Mouse (Mus musculus): ENCODE results near the gene Ablim2. TPM values are rescaled to one million over a fixed set of nuclear protein-coding genes. Genes with fewer than 3 reads are reported as not detected.

Gene Ablim2
- polyA plus RNA-seq, 1 experiment from 2014 or later = 0.45 TPM

- WGBS (ENCODE audit: insufficient replicate concordance) = 75% methylated on average over 4 of the region's 4 CpGs
- no peak for ATAC-seq
- TF ChIP-seq EP300 (IDR thresholded peaks at IDR 0.05; ENCODE audit: low read depth) (no peak), CTCF (IDR thresholded peaks at IDR 0.05; ENCODE audit: low read depth) (no peak)
- no peaks in the 10 kb centered on the region for H3K27me3 ChIP-seq (ENCODE audit: insufficient read depth, low read length)
- H3K9me3 ChIP-seq (ENCODE audit: low read length) = no peaks in the 10 kb centered on the region
- no peak for DNase-seq
- H3K4me2 ChIP-seq (ENCODE audit: low read depth, low read length) = no peak overlapping the region
- H3K4me1 ChIP-seq (ENCODE audit: insufficient read depth) = no peaks in the 10 kb centered on the region
- H3K36me3 ChIP-seq (replicated peaks; ENCODE audit: insufficient read depth, low read length) = no peaks in the 10 kb centered on the region
- no peak overlapping the region for H3K27ac ChIP-seq (ENCODE audit: low read depth)
- H3K4me3 ChIP-seq (ENCODE audit: low read depth, low read length) = no peak overlapping the region
- H3K9ac ChIP-seq (replicated peaks) = no peak overlapping the region
Observed at GRCm38 (mm10) chr5:35907090-35907489, 149.4 kb downstream of the Ablim2 start.

- H3K36me3 ChIP-seq (replicated peaks; ENCODE audit: insufficient read depth, low read length) = no peaks in the 10 kb centered on the region
- H3K4me2 ChIP-seq (ENCODE audit: low read depth, low read length) = no peak overlapping the region
- no peak overlapping the region for H3K9ac ChIP-seq (replicated peaks)
- 59% methylated on average over 15 of the region's 15 CpGs for WGBS (ENCODE audit: insufficient replicate concordance)
- no peak overlapping the region for H3K4me3 ChIP-seq (ENCODE audit: low read depth, low read length)
- H3K27ac ChIP-seq (ENCODE audit: low read depth) = no peak overlapping the region
- TF ChIP-seq CTCF (IDR thresholded peaks at IDR 0.05; ENCODE audit: low read depth) (no peak), EP300 (IDR thresholded peaks at IDR 0.05; ENCODE audit: low read depth) (no peak)
- H3K27me3 ChIP-seq (ENCODE audit: insufficient read depth, low read length) = no peaks in the 10 kb centered on the region
- no peaks in the 10 kb centered on the region for H3K9me3 ChIP-seq (ENCODE audit: low read length)
- H3K4me1 ChIP-seq (ENCODE audit: insufficient read depth) = no peaks in the 10 kb centered on the region
- ATAC-seq = no peak
- DNase-seq = no peak
Observed at GRCm38 (mm10) chr5:35907633-35908426, 150.2 kb downstream of the Ablim2 start.

- Histone ChIP-seq H3K9ac (replicated peaks) (no peak overlapping the region), H3K4me1 (ENCODE audit: insufficient read depth) (no peaks in the 10 kb centered on the region), H3K27ac (ENCODE audit: low read depth) (no peak overlapping the region), H3K4me3 (ENCODE audit: low read depth, low read length) (no peak overlapping the region), H3K36me3 (replicated peaks; ENCODE audit: insufficient read depth, low read length) (no peaks in the 10 kb centered on the region), H3K9me3 (ENCODE audit: low read length) (no peaks in the 10 kb centered on the region), H3K4me2 (ENCODE audit: low read depth, low read length) (no peak overlapping the region), H3K27me3 (ENCODE audit: insufficient read depth, low read length) (no peaks in the 10 kb centered on the region)
- DNase-seq (no peak), ATAC-seq (no peak)
- WGBS (ENCODE audit: insufficient replicate concordance) = 60% methylated on average over 13 of the region's 13 CpGs
- TF ChIP-seq EP300 (IDR thresholded peaks at IDR 0.05; ENCODE audit: low read depth) = no peak
- TF ChIP-seq CTCF (IDR thresholded peaks at IDR 0.05; ENCODE audit: low read depth) = no peak
Observed at GRCm38 (mm10) chr5:35908626-35909443, 151.2 kb downstream of the Ablim2 start.

- ATAC-seq (no peak), DNase-seq (no peak)
- no peak overlapping the region for H3K4me2 ChIP-seq (ENCODE audit: low read depth, low read length)
- H3K36me3 ChIP-seq (replicated peaks; ENCODE audit: insufficient read depth, low read length) = no peaks in the 10 kb centered on the region
- H3K27ac ChIP-seq (ENCODE audit: low read depth) = no peak overlapping the region
- no peak for TF ChIP-seq EP300 (IDR thresholded peaks at IDR 0.05; ENCODE audit: low read depth)
- no peak for TF ChIP-seq CTCF (IDR thresholded peaks at IDR 0.05; ENCODE audit: low read depth)
- no peak overlapping the region for H3K4me3 ChIP-seq (ENCODE audit: low read depth, low read length)
- H3K9me3 ChIP-seq (ENCODE audit: low read length) = no peaks in the 10 kb centered on the region
- 77% methylated on average over 12 of the region's 12 CpGs for WGBS (ENCODE audit: insufficient replicate concordance)
- no peak overlapping the region for H3K9ac ChIP-seq (replicated peaks)
- H3K27me3 ChIP-seq (ENCODE audit: insufficient read depth, low read length) = no peaks in the 10 kb centered on the region
- no peaks in the 10 kb centered on the region for H3K4me1 ChIP-seq (ENCODE audit: insufficient read depth)
Observed at GRCm38 (mm10) chr5:35915629-35916300, 158.1 kb downstream of the Ablim2 start.

GRCm38 (mm10) chr5:35916666-35917065, 159.0 kb downstream of the Ablim2 start:
- Histone ChIP-seq H3K4me3 (ENCODE audit: low read depth, low read length) (no peak overlapping the region), H3K9ac (replicated peaks) (no peak overlapping the region), H3K9me3 (ENCODE audit: low read length) (no peaks in the 10 kb centered on the region), H3K36me3 (replicated peaks; ENCODE audit: insufficient read depth, low read length) (no peaks in the 10 kb centered on the region), H3K27ac (ENCODE audit: low read depth) (no peak overlapping the region), H3K27me3 (ENCODE audit: insufficient read depth, low read length) (no peaks in the 10 kb centered on the region), H3K4me1 (ENCODE audit: insufficient read depth) (no peaks in the 10 kb centered on the region), H3K4me2 (ENCODE audit: low read depth, low read length) (no peak overlapping the region)
- DNase-seq = no peak
- no peak for TF ChIP-seq EP300 (IDR thresholded peaks at IDR 0.05; ENCODE audit: low read depth)
- ATAC-seq = no peak
- 76% methylated on average over 5 of the region's 5 CpGs for WGBS (ENCODE audit: insufficient replicate concordance)

GRCm38 (mm10) chr5:35918387-35918786, 160.7 kb downstream of the Ablim2 start:
- no peak overlapping the region for H3K9ac ChIP-seq (replicated peaks)
- H3K27me3 ChIP-seq (ENCODE audit: insufficient read depth, low read length) = no peaks in the 10 kb centered on the region
- no peak for TF ChIP-seq CTCF (IDR thresholded peaks at IDR 0.05; ENCODE audit: low read depth)
- no peak for TF ChIP-seq EP300 (IDR thresholded peaks at IDR 0.05; ENCODE audit: low read depth)
- no peak for DNase-seq
- no peaks in the 10 kb centered on the region for H3K9me3 ChIP-seq (ENCODE audit: low read length)
- H3K36me3 ChIP-seq (replicated peaks; ENCODE audit: insufficient read depth, low read length) = no peaks in the 10 kb centered on the region
- H3K4me2 ChIP-seq (ENCODE audit: low read depth, low read length) = no peak overlapping the region
- H3K4me3 ChIP-seq (ENCODE audit: low read depth, low read length) = no peak overlapping the region
- ATAC-seq = no peak
- H3K27ac ChIP-seq (ENCODE audit: low read depth) = no peak overlapping the region
- WGBS (ENCODE audit: insufficient replicate concordance) = 60% methylated on average over 8 of the region's 8 CpGs
- no peaks in the 10 kb centered on the region for H3K4me1 ChIP-seq (ENCODE audit: insufficient read depth)
